Mouse (Mus musculus) neural tube, embryonic 11.5 days (tissue): ENCODE data around the gene Ctdsp2. TPM values are rescaled to one million over a fixed set of nuclear protein-coding genes. Genes with fewer than 3 reads are reported as not detected.

Source experiments
- ATAC-seq: fragments of 200-750 bp; cut with Nextera tagmentation; 2 replicates; pipeline ENCODE4 v1.8.0; 2017; ENCODE audit warnings: moderate number of reproducible peaks, mild to moderate bottlenecking, moderate TSS enrichment, moderate library complexity; ENCODE audit not compliant: insufficient read depth, low FRiP score, low TSS enrichment
- DNase-seq: peaks from one replicate; pipeline ENCODE4 v3.0.0-alpha.2; 2015; ENCODE audit warnings: low spot score
- H3K27ac ChIP-seq: fragments of 300-500 bp; sonication (generic); 2 replicates; pipeline ENCODE4 v1.5.1; 2014; ENCODE audit warnings: low read depth, mild to moderate bottlenecking, low read length
- H3K27me3 ChIP-seq: fragments of 300-500 bp; sonication (generic); 2 replicates; pipeline ENCODE4 v1.6.1; 2014; ENCODE audit warnings: mild to moderate bottlenecking, low read length, mixed read lengths; ENCODE audit not compliant: control insufficient read depth, insufficient read depth
- H3K36me3 ChIP-seq: fragments of 300-500 bp; sonication (generic); 2 replicates; pipeline ENCODE4 v1.6.1; 2014; ENCODE audit warnings: mild to moderate bottlenecking, low read length, moderate library complexity, mixed read lengths; ENCODE audit not compliant: control insufficient read depth, insufficient read depth
- H3K4me1 ChIP-seq: fragments of 300-500 bp; sonication (generic); 2 replicates; pipeline ENCODE4 v1.6.1; 2014; ENCODE audit warnings: low read length, mixed read lengths; ENCODE audit not compliant: control insufficient read depth, insufficient read depth
- H3K4me2 ChIP-seq: fragments of 300-500 bp; sonication (generic); 2 replicates; pipeline ENCODE4 v1.6.1; 2014; ENCODE audit warnings: low read depth, mild to moderate bottlenecking, moderate library complexity
- H3K4me3 ChIP-seq: fragments of 300-500 bp; sonication (generic); 2 replicates; pipeline ENCODE4 v1.5.1; 2014; ENCODE audit warnings: low read depth, low read length
- H3K9ac ChIP-seq: fragments of 300-500 bp; sonication (generic); 2 replicates; pipeline ENCODE4 v1.6.1; 2014; ENCODE audit warnings: mild to moderate bottlenecking, low read length
- H3K9me3 ChIP-seq: fragments of 300-500 bp; sonication (generic); 2 replicates; pipeline ENCODE4 v1.6.1; 2016; ENCODE audit warnings: low read length; ENCODE audit not compliant: control insufficient read depth
- WGBS: fragments of 180-500 bp; shearing (Covaris S2); extraction: QIAGEN DNeasy Blood & Tissue Kit; methylation state at CpG from one replicate; pipeline ENCODE4 v1.1.7; 2014; 5-methylcytosine and 5-hydroxymethylcytosine counted together
- polyA plus RNA-seq: library from polyadenylated mRNA; unstranded; fragments of >200 nt; fragmentation: Nextera tagmentation; extraction: Ambion mirVana; gene quantifications from 2 replicates; pipeline ENCODE4 v1.2.1, GENCODE M21; 2014

The Ctdsp2 gene
- polyA plus RNA-seq, 1 experiment from 2014 or later = 56.1 TPM

DNA sequence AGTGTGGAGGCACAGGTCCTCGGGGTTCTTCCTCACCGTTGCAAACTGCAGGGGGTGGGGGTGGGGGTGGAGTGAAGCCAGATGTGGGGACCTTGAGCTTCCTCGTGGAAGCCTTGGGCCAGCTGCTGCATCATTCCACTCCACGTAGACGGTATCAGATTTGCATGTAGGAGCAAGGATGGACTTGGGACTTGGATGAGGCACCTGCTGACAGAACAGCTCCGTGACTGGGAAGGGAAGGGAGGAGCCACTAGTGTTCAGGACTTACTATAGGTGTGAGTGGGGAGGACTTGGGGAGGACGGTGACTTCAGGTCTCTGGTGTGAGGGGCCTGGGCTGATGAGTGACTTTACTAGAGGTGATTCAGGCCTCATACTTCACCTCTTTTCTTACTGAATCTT is 5.5 kb upstream of the Ctdsp2 start:
- H3K36me3 ChIP-seq = no peaks in the 10 kb centered on the region
- H3K9ac ChIP-seq = no peak overlapping the region
- H3K27me3 ChIP-seq = no peaks in the 10 kb centered on the region
- H3K27ac ChIP-seq = no peak overlapping the region
- ATAC-seq = no peak
- no peak overlapping the region for H3K4me2 ChIP-seq
- DNase-seq = no peak
- WGBS = 27% methylated on average over 7 of the region's 7 CpGs
- H3K9me3 ChIP-seq = no peaks in the 10 kb centered on the region
- H3K4me1 ChIP-seq = peaks cover 13% of the 10 kb centered on the region
- H3K4me3 ChIP-seq = no peak overlapping the region

GRCm38 (mm10) chr10:126975706-126976105 is 2.8 kb upstream of the Ctdsp2 start:
- Histone ChIP-seq H3K36me3 (no peaks in the 10 kb centered on the region), H3K4me1 (peaks cover 24% of the 10 kb centered on the region)
- 92% methylated on average over 6 of the region's 6 CpGs for WGBS

GRCm38 (mm10) chr10:126977076-126977475 is 1.4 kb upstream of the Ctdsp2 start:
- Histone ChIP-seq H3K4me1 (peaks cover 31% of the 10 kb centered on the region), H3K4me2 (no peak overlapping the region), H3K27me3 (no peaks in the 10 kb centered on the region), H3K9ac (no peak overlapping the region), H3K9me3 (no peaks in the 10 kb centered on the region), H3K4me3 (no peak overlapping the region), H3K36me3 (no peaks in the 10 kb centered on the region), H3K27ac (no peak overlapping the region)
- no peak for ATAC-seq
- WGBS = 46% methylated on average over 4 of the region's 4 CpGs
- no peak for DNase-seq

More at GRCm38 (mm10) chr10:126975706-126976105, 2.8 kb upstream of the Ctdsp2 start:
- no peak overlapping the region for H3K9ac ChIP-seq
- no peak overlapping the region for H3K27ac ChIP-seq
- DNase-seq = no peak
- H3K27me3 ChIP-seq = no peaks in the 10 kb centered on the region
- no peaks in the 10 kb centered on the region for H3K9me3 ChIP-seq
- H3K4me2 ChIP-seq = no peak overlapping the region
- no peak overlapping the region for H3K4me3 ChIP-seq
- no peak for ATAC-seq

- DNase-seq (peak; percentile 63), ATAC-seq (peak; percentile 38)
- Histone ChIP-seq H3K36me3 (no peaks in the 10 kb centered on the region), H3K9ac (peak overlapping the region; percentile 92), H3K4me1 (peaks cover 41% of the 10 kb centered on the region), H3K27me3 (no peaks in the 10 kb centered on the region), H3K4me3 (peak overlapping the region; percentile 100), H3K27ac (peak overlapping the region; percentile 94), H3K4me2 (peak overlapping the region; percentile 80), H3K9me3 (no peaks in the 10 kb centered on the region)
- WGBS = under 1% methylated on average over 26 of the region's 62 CpGs
These were observed 661 bp downstream of the Ctdsp2 start for GRCm38 (mm10) chr10:126979121-126979635.

GRCm38 (mm10) chr10:126979636-126980151 is 1.2 kb downstream of the Ctdsp2 start:
- no peaks in the 10 kb centered on the region for H3K36me3 ChIP-seq
- H3K27ac ChIP-seq = peak overlapping the region; percentile 94
- under 1% methylated on average over 45 of the region's 57 CpGs for WGBS
- H3K27me3 ChIP-seq = no peaks in the 10 kb centered on the region
- H3K4me1 ChIP-seq = peaks cover 46% of the 10 kb centered on the region
- ATAC-seq (peak; percentile 10; the same call in 1 of the 2 replicates), DNase-seq (peak; percentile 58)
- H3K4me2 ChIP-seq = peak overlapping the region; percentile 80
- H3K4me3 ChIP-seq = peak overlapping the region; percentile 100
- H3K9ac ChIP-seq = peak overlapping the region; percentile 92
- H3K9me3 ChIP-seq = no peaks in the 10 kb centered on the region

- no peaks in the 10 kb centered on the region for H3K27me3 ChIP-seq
- peak overlapping the region; percentile 92 for H3K9ac ChIP-seq
- peak overlapping the region; percentile 80 for H3K4me2 ChIP-seq
- H3K4me3 ChIP-seq = peak overlapping the region; percentile 100
- H3K4me1 ChIP-seq = peaks cover 46% of the 10 kb centered on the region
- H3K27ac ChIP-seq = peak overlapping the region; percentile 94
- 1% methylated on average over 16 of the region's 16 CpGs for WGBS
- H3K36me3 ChIP-seq = no peaks in the 10 kb centered on the region
- peak; percentile 64 for DNase-seq
- ATAC-seq = peak; percentile 4; the same call in 1 of the 2 replicates
- no peaks in the 10 kb centered on the region for H3K9me3 ChIP-seq
These were observed 1.9 kb downstream of the Ctdsp2 start for GRCm38 (mm10) chr10:126980221-126980932.

- Histone ChIP-seq H3K27me3 (no peaks in the 10 kb centered on the region), H3K4me3 (peak overlapping the region; percentile 100), H3K9me3 (no peaks in the 10 kb centered on the region), H3K27ac (peak overlapping the region; percentile 94; the same call in 1 of the 2 replicates), H3K4me1 (peaks cover 46% of the 10 kb centered on the region), H3K9ac (peak overlapping the region; percentile 92), H3K36me3 (no peaks in the 10 kb centered on the region), H3K4me2 (peak overlapping the region; percentile 80)
- DNase-seq (no peak), ATAC-seq (no peak)
- 12% methylated on average over 11 of the region's 11 CpGs for WGBS
These were observed 2.5 kb downstream of the Ctdsp2 start for GRCm38 (mm10) chr10:126980933-126981530.

- Histone ChIP-seq H3K36me3 (no peaks in the 10 kb centered on the region), H3K4me2 (peak overlapping the region; percentile 80), H3K4me3 (0 out of 2 replicates have a peak overlapping the region, but pooled peaks have one; percentile 4), H3K9ac (no peak overlapping the region), H3K9me3 (no peaks in the 10 kb centered on the region), H3K27ac (no peak overlapping the region), H3K27me3 (no peaks in the 10 kb centered on the region), H3K4me1 (peaks cover 46% of the 10 kb centered on the region)
- ATAC-seq (no peak), DNase-seq (no peak)
- 76% methylated on average over 3 of the region's 3 CpGs for WGBS
These were observed 3.2 kb downstream of the Ctdsp2 start for GRCm38 (mm10) chr10:126981746-126982145.
